Mouse (Mus musculus) liver, embryonic 16.5 days (tissue): ENCODE results near the gene Hist1h2bl. TPM values are rescaled to one million over a fixed set of nuclear protein-coding genes. Genes with fewer than 3 reads are reported as not detected.
"Not testable (repeated sequence)": the region's sequence is repeated elsewhere in the genome, so short reads cannot be mapped to it uniquely, and the experiment has no call there.

Experiments used
- ATAC-seq: fragments of 200-750 bp; cut with Nextera tagmentation; 2 replicates; pipeline ENCODE4 v1.8.0; 2017; ENCODE audit warnings: low read depth, mild to moderate bottlenecking, moderate number of reproducible peaks, moderate library complexity
- H3K27ac ChIP-seq: fragments of 300-500 bp; sonication (generic); 2 replicates; pipeline ENCODE4 v1.5.1; 2014; ENCODE audit warnings: mild to moderate bottlenecking, low read length
- H3K27me3 ChIP-seq: fragments of 300-500 bp; sonication (generic); 2 replicates; pipeline ENCODE4 v1.6.1; 2014; ENCODE audit warnings: low read depth, low read length, mixed read lengths; ENCODE audit not compliant: control insufficient read depth, insufficient read depth
- H3K36me3 ChIP-seq: fragments of 300-500 bp; sonication (generic); 2 replicates; pipeline ENCODE4 v1.6.1; 2014; ENCODE audit warnings: mild to moderate bottlenecking; ENCODE audit not compliant: control insufficient read depth, insufficient read depth
- H3K4me1 ChIP-seq: fragments of 300-500 bp; sonication (generic); 2 replicates; pipeline ENCODE4 v1.6.1; 2014; ENCODE audit warnings: low read depth, low read length, mixed read lengths; ENCODE audit not compliant: control insufficient read depth
- H3K4me2 ChIP-seq: fragments of 300-500 bp; sonication (generic); 2 replicates; pipeline ENCODE4 v1.6.1; 2014; ENCODE audit warnings: low read depth, low read length, mixed read lengths
- H3K4me3 ChIP-seq: fragments of 300-500 bp; sonication (generic); 2 replicates; pipeline ENCODE4 v1.5.1; 2014; ENCODE audit warnings: low read depth, mild to moderate bottlenecking, low read length
- H3K9ac ChIP-seq: fragments of 300-500 bp; sonication (generic); 2 replicates; pipeline ENCODE4 v1.6.1; 2014; ENCODE audit warnings: low read depth, low read length
- H3K9me3 ChIP-seq: fragments of 300-500 bp; sonication (generic); replicated peaks from 2 replicates; pipeline ENCODE4 v1.6.1; 2016; ENCODE audit warnings: low read length; ENCODE audit not compliant: control insufficient read depth
- WGBS: fragments of 180-500 bp; shearing (Covaris S2); extraction: QIAGEN DNeasy Blood & Tissue Kit; methylation state at CpG from one replicate; pipeline ENCODE4 v1.1.7; 2014; ENCODE audit not compliant: insufficient replicate concordance; 5-methylcytosine and 5-hydroxymethylcytosine counted together
- polyA plus RNA-seq: library from polyadenylated mRNA; unstranded; fragments of >200 nt; fragmentation: Nextera tagmentation; extraction: Ambion mirVana; gene quantifications from 2 replicates; pipeline ENCODE4 v1.2.1, GENCODE M21; 2015

The Hist1h2bl gene
- polyA plus RNA-seq, 1 experiment from 2014 or later, result 3.5 TPM

- not testable (repeated sequence) for H3K9me3 ChIP-seq, H3K27me3 ChIP-seq, H3K36me3 ChIP-seq
- Histone ChIP-seq H3K4me1 (peaks cover 17% of the 10 kb centered on the region), H3K4me3 (peak within 1 kb of the TSS; percentile 76), H3K9ac (peak within 1 kb of the TSS; percentile 87), H3K4me2 (peak within 1 kb of the TSS; percentile 76), H3K27ac (peak within 1 kb of the TSS; percentile 99)
- WGBS, result under 1% methylated on average over 41 of the region's 56 CpGs
- ATAC-seq, result peak; percentile 58
These were observed 34.4 kb upstream of the Hist1h2bl start, which contains the start of gene Hist1h4k for GRCm38 (mm10) chr13:21750159-21751017. Gene Hist1h4k, minus strand, starts transcription at chr13:21750505.

DNA sequence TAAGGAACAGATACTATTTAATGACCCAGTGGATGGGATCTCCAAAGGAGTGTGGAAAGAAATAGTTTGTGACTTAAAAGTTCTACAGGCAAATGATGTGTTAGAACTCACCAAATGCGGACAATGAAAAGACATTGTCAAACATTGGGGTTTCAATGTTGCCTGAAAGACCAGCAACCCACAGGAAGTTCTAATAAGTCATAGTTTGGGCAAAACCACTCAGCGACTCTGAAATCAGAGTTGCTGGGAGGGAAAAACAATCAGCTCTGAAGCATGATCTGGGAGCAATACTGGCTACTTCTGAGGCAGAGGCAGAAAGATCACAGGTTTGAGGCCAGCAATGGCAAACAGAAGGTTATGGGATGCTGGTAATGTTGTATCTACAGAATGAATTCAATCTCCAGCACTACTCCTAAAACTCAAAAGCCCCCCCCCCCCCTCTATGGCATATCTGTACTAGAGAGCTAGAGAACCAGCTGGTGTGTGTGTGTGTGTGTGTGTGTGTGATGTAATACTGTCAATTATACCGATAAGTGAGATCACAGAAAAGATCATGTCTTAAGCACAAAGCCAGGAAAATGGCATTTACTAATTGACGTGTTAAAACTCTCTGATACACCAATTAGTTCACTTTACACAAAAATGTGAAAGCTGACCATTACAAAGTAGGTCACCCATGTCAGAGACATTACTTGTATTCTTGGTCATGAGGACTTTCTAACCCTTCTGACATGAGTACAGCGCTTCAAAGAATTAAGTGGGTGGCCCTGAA lies 33.6 kb upstream of the Hist1h2bl start:
- Histone ChIP-seq H3K9ac (peak overlapping the region; percentile 87), H3K4me3 (peak overlapping the region; percentile 76), H3K36me3 (peaks cover 4% of the 10 kb centered on the region; the same call in 1 of the 2 replicates), H3K9me3 (no peaks in the 10 kb centered on the region), H3K27me3 (no peaks in the 10 kb centered on the region), H3K27ac (peak overlapping the region; percentile 94), H3K4me1 (peaks cover 17% of the 10 kb centered on the region), H3K4me2 (peak overlapping the region; percentile 76)
- WGBS, result 2% methylated on average over 5 of the region's 5 CpGs
- ATAC-seq, result no peak

DNA sequence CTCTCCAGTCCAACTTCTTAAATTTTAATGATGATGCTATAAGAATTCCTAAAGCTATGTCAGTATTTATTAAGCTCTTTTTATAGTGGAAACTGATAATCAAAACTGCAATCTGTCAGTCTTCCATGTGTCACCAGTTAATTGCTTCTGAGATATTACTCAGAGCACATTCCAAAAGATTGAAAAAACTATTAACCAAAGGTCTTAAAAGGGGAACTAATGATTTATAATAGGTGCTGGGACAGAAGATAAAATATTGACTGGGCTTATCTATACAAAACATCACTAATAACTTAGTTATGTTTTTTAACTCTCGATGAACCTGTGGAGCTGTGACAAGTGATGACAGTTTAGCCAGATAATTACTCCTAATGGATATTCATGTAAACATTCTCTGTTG lies 29.1 kb upstream of the Hist1h2bl start:
- Histone ChIP-seq H3K27ac (no peak overlapping the region), H3K4me3 (no peak overlapping the region), H3K9me3 (no peaks in the 10 kb centered on the region), H3K9ac (no peak overlapping the region), H3K4me2 (no peak overlapping the region), H3K36me3 (peaks cover 4% of the 10 kb centered on the region; the same call in 1 of the 2 replicates), H3K4me1 (peaks cover 12% of the 10 kb centered on the region), H3K27me3 (no peaks in the 10 kb centered on the region)
- ATAC-seq, result no peak
- WGBS, result 22% methylated on average over 1 of the region's 1 CpGs

- H3K36me3 ChIP-seq, result not testable (repeated sequence)
These were observed 19.2 kb upstream of the Hist1h2bl start, which contains the start of gene Hist1h4j for GRCm38 (mm10) chr13:21734906-21735767. Gene Hist1h4j, plus strand, starts transcription at chr13:21735064.

DNA sequence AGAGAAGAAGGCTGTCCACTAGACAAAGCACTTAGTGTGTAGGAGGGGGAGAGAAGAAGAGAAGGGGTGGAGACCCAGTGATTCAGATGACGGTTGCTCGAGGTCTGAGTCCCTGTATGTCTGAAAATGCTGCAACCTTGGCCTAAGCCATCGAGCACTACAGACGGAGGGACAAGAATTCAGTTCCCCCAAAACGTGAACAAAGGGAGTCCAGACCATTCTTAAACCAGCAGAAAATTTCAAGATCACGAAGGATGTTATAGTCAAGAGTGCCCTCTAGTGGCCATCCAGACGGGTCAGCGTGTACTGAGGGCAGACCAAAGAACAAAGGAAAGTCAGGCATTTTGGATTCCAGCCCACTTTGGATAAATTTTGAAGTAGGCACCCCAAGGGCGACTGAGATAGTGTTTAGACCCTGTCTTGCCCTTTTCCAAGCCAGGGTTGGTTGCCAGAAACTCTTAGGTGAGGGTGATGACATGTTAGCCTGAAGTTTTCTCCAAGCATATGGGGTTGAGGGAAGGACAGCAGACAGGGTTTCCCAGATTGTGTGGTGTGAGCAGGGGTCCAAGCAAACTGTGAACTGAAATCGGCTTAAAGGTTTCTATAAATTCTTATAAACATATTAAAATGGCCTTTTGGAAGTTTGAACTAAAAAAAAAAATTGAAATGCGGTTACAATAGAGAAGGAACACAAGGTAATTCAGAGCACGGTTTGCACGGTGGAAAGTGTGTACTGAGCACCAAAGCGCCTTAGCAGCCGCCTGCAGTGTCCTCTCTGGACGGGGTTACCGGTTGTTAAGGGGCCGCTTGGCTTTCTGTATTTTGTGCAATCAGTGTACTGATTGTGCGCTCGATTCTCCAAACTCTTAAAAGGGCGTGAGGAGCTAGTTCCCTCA lies 18.3 kb upstream of the Hist1h2bl start:
- no peaks in the 10 kb centered on the region for H3K36me3 ChIP-seq

More at GRCm38 (mm10) chr13:21734906-21735767, 19.2 kb upstream of the Hist1h2bl start, which contains the start of gene Hist1h4j:
- WGBS, result under 1% methylated on average over 41 of the region's 56 CpGs
- not testable (repeated sequence) for H3K9me3 ChIP-seq, H3K27me3 ChIP-seq
- Histone ChIP-seq H3K9ac (peak within 1 kb of the TSS; percentile 82), H3K27ac (peak within 1 kb of the TSS; percentile 96), H3K4me3 (peak within 1 kb of the TSS; percentile 66), H3K4me2 (peak within 1 kb of the TSS; percentile 89), H3K4me1 (peaks cover 18% of the 10 kb centered on the region)
- ATAC-seq, result peak; percentile 90

GRCm38 (mm10) chr13:21733466-21733865 lies 17.5 kb upstream of the Hist1h2bl start:
- ATAC-seq, result no peak
- Histone ChIP-seq H3K4me1 (peaks cover 18% of the 10 kb centered on the region), H3K36me3 (no peaks in the 10 kb centered on the region), H3K27me3 (no peaks in the 10 kb centered on the region), H3K9ac (no peak overlapping the region), H3K4me2 (no peak overlapping the region; the same call in 1 of the 2 replicates), H3K9me3 (no peaks in the 10 kb centered on the region), H3K27ac (no peak overlapping the region), H3K4me3 (no peak overlapping the region)
- 76% methylated on average over 5 of the region's 5 CpGs for WGBS

More for the DNA sequence above, 18.3 kb upstream of the Hist1h2bl start:
- ATAC-seq, result peak; percentile 50
- Histone ChIP-seq H3K9me3 (no peaks in the 10 kb centered on the region), H3K27ac (peak overlapping the region; percentile 96), H3K9ac (peak overlapping the region; percentile 82), H3K4me2 (peak overlapping the region; percentile 89), H3K27me3 (no peaks in the 10 kb centered on the region), H3K4me3 (peak overlapping the region; percentile 66), H3K4me1 (peaks cover 18% of the 10 kb centered on the region)
- WGBS, result under 1% methylated on average over 21 of the region's 21 CpGs

- Histone ChIP-seq H3K27ac (no peak overlapping the region), H3K4me1 (peaks cover 12% of the 10 kb centered on the region), H3K9me3 (no peaks in the 10 kb centered on the region), H3K9ac (no peak overlapping the region), H3K36me3 (no peaks in the 10 kb centered on the region), H3K27me3 (no peaks in the 10 kb centered on the region), H3K4me3 (no peak overlapping the region), H3K4me2 (no peak overlapping the region)
- WGBS, result 69% methylated on average over 1 of the region's 1 CpGs
- no peak for ATAC-seq
These were observed 13.6 kb upstream of the Hist1h2bl start for GRCm38 (mm10) chr13:21729544-21729943.
